Mouse (Mus musculus): Measurements from ENCODE around the gene Gm45337. TPM values are rescaled to one million over a fixed set of nuclear protein-coding genes. Genes with fewer than 3 reads are reported as not detected.

Gene Gm45337
- polyA plus RNA-seq, 1 experiment, result not detected

- no peak for DNase-seq (ENCODE audit: low read depth)
Observed at GRCm38 (mm10) chr7:142104747-142105146, 39.7 kb downstream of the Gm45337 start.

- no peak for DNase-seq (ENCODE audit: low read depth)
Observed at GRCm38 (mm10) chr7:142097776-142098175, 46.6 kb downstream of the Gm45337 start.

GRCm38 (mm10) chr7:142096701-142097100 is 47.7 kb downstream of the Gm45337 start:
- DNase-seq (ENCODE audit: low read depth), result no peak

DNA sequence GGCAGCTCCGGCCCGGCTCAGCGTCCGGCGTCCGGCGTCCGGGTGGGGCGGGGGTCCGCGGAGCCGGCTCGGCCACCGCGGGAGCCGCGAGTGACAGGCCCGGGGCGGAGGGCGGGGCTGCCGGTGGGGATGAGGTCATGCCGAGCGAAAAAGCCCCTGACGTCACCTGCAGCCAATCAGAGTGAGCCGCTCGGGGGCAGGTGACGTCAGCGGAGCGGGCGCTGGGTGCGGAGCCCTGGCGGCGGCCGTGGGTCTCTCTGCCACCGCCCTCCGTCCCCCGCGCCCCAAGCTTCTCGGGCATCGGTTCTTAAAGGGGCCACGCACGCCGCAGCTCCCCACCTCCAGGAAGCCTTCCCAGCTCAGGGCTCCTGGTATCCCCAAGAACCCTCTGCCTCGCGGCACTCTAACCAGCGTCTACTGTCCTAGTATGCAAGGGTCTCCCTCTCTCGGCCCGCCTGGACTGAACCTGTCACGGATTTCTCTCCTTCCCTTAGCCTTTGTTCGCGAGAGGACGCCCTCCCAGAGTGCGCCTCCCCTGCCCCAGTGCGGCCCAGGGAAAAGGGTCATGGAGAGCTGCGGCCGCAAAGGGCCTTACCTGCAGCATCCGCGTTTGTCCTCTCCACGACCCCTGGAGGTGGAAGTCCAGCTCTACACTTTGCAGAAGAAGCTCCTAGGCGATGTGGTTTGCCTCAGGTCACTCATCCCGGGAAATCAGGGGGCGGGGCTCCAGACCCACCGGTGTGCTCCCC is 49.0 kb downstream of the Gm45337 start, which contains the start of gene Dusp8:
TSS of gene Dusp8 (minus strand) at position 661 of the 749 bp plus-strand sequence.
- no peak for DNase-seq (ENCODE audit: low read depth)

- no peak for DNase-seq (ENCODE audit: low read depth)
Observed at GRCm38 (mm10) chr7:142094301-142095143, 49.9 kb downstream of the Gm45337 start.

- no peak for DNase-seq (ENCODE audit: low read depth)
Observed at GRCm38 (mm10) chr7:142093696-142094240, 50.6 kb downstream of the Gm45337 start.

Other genes starting within 250 kb of the Gm45337 start
- gene Tollip, start 226.1 kb downstream of the Gm45337 start, polyA plus RNA-seq (2012; rRNA removed), result 103 and 105 TPM in 2 replicates
- 0.09 and 0.33 TPM in 2 replicates for gene Brsk2, start 194.9 kb downstream of the Gm45337 start, polyA plus RNA-seq (2012; rRNA removed)
- gene Mob2, start 83.5 kb downstream of the Gm45337 start, polyA plus RNA-seq (2012; rRNA removed), result 50.5 and 54.7 TPM in 2 replicates
- gene Dusp8, start 48.8 kb downstream of the Gm45337 start, polyA plus RNA-seq (2012; rRNA removed), result 10.9 and 13.2 TPM in 2 replicates
- gene Gm45618, start 23.9 kb downstream of the Gm45337 start, polyA plus RNA-seq (2012; rRNA removed), result not detected in 2 replicates
- gene Gm39115, start 8.6 kb downstream of the Gm45337 start, polyA plus RNA-seq (2012; rRNA removed), result not detected in 2 replicates
- not detected in 2 replicates for gene Gm29735, start 12.5 kb upstream of the Gm45337 start, polyA plus RNA-seq (2012; rRNA removed)
- gene Gm4553, start 21.1 kb upstream of the Gm45337 start, polyA plus RNA-seq (2012; rRNA removed), result not detected in 2 replicates
- not detected in 2 replicates for gene Krtap5-2, start 31.4 kb upstream of the Gm45337 start, polyA plus RNA-seq (2012; rRNA removed)
- not detected in 2 replicates for gene Gm10153, start 45.8 kb upstream of the Gm45337 start, polyA plus RNA-seq (2012; rRNA removed)
- not detected in 2 replicates for gene Krtap5-3, start 56.8 kb upstream of the Gm45337 start, polyA plus RNA-seq (2012; rRNA removed)
- not detected in 2 replicates for gene Gm7579, start 67.3 kb upstream of the Gm45337 start, polyA plus RNA-seq (2012; rRNA removed)
- not detected in 2 replicates for gene Krtap5-5, start 85.4 kb upstream of the Gm45337 start, polyA plus RNA-seq (2012; rRNA removed)
- not detected in 2 replicates for gene Gm40460, start 96.5 kb upstream of the Gm45337 start, polyA plus RNA-seq (2012; rRNA removed)
- gene Gm2431, start 113.7 kb upstream of the Gm45337 start, polyA plus RNA-seq (2012; rRNA removed), result not detected in 2 replicates
- not detected in 2 replicates for gene Gm4559, start 129.8 kb upstream of the Gm45337 start, polyA plus RNA-seq (2012; rRNA removed)
- gene Krtap5-1, start 152.5 kb upstream of the Gm45337 start, polyA plus RNA-seq (2012; rRNA removed), result not detected in 2 replicates
- gene Krtap5-4, start 158.9 kb upstream of the Gm45337 start, polyA plus RNA-seq (2012; rRNA removed), result not detected in 2 replicates
- 4.5 and 5.4 TPM in 2 replicates for gene Ifitm10, start 229.1 kb upstream of the Gm45337 start, polyA plus RNA-seq (2012; rRNA removed)
- gene Gm49369, start 238.1 kb upstream of the Gm45337 start, polyA plus RNA-seq (2012; rRNA removed), result 0.74 and 1.0 TPM in 2 replicates
- gene Ctsd, start 243.4 kb upstream of the Gm45337 start, polyA plus RNA-seq (2012; rRNA removed), result 1,099 and 1,739 TPM in 2 replicates